Mouse (Mus musculus): ENCODE measurements around the gene Gm6890.
"Not testable (repeated sequence)": the region's sequence is repeated elsewhere in the genome, so short reads cannot be mapped to it uniquely, and the experiment has no call there.

Gm6890 gene

GRCm38 (mm10) chrX:74740627-74741026 is at the start of gene Gm6890:
Gene Gm6890, plus strand, starts transcription at chrX:74740927.
- DNase-seq (ENCODE audit: low spot score), result not testable (repeated sequence)

- not testable (repeated sequence) for DNase-seq (ENCODE audit: low spot score)
These were observed 14.5 kb upstream of the Gm6890 start for GRCm38 (mm10) chrX:74726195-74726594.

- not testable (repeated sequence) for DNase-seq (ENCODE audit: low spot score)
These were observed 30.0 kb downstream of the Gm6890 start for GRCm38 (mm10) chrX:74770715-74771114.
